Mouse (Mus musculus): Measurements from ENCODE around the gene Gm9844.

DNA sequence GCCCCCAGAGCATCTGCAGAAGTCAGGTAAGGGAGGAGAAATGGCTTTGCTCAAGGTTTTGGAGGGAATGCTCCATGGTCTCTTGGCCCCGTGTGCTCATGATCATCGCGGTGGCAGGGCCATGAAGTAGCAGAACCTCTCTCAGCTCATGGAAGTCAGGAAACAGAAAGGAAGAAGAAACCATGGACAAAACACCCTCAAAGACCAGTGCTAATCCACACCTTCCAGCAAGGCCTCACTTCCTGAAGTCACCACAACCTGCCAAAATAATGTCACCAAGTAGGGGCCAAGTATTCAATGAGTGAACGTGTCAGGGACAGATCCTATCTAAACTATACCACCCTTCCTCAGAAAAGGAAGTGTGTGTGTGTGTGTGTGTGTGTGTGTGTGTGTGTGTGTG, 840 bp downstream of the Gm9844 start:
- TF ChIP-seq CTCF (IDR thresholded peaks at IDR 0.05; ENCODE audit: low read depth) = no peak
- no peak for TF ChIP-seq EP300 (IDR thresholded peaks at IDR 0.05; ENCODE audit: low read depth)

Data from liver, embryonic 14.5 days (tissue).